Mouse (Mus musculus) liver, adult (tissue): ENCODE measurements around the gene Ube2cbp.

Experiments
- GATA4 ChIP-seq: IDR thresholded peaks from 2 replicates; pipeline ENCODE4 v1.6.1; 2014; ENCODE audit warnings: mild to moderate bottlenecking, low read length; ENCODE audit not compliant: insufficient replicate concordance

Gene Ube2cbp

DNA sequence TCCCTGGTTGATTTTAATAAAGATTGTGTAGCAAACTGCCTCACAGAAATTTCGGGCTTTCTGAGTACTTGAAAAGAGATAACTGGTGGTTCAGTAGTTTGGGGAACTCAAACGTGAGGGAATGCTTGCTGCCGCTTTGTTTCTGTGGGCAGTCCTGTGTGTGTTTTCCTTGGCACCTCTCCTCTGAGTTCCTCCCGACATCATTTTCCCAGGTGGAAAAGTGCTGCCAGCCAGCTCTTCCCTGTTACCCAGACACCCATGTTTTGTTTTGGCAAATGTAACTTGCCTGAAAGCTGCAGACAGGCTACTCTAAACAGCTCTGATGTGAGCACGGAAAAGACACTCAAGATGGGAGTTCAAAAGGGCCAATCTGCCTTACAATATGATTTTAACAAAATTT, 166.6 kb downstream of the Ube2cbp start:
- no peak for TF ChIP-seq GATA4

DNA sequence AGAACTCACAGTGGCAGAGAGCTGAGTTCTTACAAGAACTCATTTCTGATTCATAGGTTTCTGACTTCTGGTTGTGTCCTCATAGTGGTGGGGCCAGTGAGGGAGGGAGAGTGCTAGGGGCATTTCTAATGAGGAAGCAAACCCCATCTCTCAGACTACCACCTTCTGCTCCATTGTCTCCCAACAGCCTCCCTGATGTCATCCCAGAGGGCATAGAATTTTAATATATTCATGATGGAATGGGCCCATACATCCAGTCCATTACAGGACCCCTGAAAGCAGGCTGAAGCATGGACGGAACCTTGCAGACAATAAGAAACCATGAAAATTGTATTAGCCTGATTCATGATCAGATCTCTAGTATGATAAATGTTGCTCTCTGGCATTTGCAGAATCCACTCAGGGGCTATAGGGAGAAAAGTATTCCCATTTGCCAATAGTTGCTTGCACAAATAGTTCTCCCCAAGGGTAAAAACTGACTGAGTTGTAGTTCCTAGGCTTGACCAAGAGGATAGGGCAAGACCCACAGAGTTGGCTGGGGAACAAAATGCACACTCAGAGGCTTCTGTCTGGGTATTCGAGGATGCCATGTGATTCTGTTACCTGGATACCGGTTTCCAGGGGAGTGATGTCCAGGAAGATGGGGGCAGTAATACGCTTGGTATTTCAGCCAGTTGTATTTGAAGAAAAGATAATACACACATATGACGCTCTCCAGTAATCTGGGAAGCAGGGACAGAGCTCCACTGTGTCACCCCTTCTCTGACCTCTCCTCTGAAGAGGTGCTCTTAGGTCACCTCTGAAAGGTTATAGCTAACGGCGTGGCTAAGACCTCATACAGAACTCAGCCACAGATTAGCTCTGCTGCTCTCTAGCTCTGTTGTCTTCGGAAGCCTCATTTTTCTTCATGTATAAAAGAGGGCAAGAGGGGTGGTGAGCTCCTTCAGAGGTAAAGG, 167.8 kb downstream of the Ube2cbp start:
- no peak for TF ChIP-seq GATA4

DNA sequence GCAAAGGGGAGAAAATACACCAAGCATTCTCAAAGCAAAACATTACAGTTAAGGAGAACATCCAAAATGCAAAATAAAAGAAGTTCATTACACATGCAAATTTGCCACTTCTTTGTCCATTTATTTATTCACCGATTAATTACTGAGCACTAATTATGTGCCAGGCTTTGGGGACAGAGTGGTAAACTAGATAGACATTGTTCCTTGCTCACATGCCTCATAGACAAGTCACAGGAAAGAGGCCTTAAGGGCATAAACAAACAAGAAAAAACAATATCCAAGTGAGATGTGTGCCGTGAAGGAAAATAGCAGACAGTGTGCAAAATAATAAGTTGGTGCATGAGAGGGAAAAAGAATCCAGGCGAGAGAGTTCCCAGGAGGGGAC, 177.2 kb downstream of the Ube2cbp start:
- TF ChIP-seq GATA4: no peak

DNA sequence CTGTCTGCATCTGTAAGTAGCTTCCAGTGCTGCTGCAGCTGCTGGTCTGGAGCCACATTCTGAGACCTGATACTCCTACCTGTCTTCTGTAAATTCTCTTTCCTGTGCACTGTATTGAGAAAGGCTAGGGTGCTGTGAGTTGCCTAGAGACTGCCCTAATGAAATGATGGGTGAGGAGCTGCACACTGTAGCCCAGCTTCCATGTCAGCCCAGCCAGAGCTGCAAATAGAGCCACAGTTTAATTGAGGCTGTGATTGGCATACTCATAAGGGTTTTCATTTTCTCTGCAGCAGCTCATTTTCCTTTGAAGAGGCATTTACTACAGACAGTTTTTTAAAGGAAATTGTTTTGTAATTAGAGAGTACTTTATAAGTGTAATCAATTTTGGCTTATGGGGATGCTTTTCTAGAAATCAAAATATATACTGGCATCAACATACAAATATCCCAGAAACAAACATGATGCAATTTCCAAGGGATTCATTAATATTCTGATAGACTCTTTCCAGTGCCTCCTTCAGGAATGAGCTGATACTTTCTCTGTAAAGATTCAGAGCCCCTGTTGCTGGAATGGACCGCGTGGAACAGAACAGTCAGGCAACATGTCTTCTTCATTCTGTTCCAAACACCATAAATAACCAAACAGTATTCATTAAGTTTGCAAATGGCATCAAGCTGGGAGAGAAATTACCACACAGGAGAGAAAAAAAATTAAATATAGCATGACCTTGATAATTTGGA, 177.8 kb downstream of the Ube2cbp start:
- no peak for TF ChIP-seq GATA4

DNA sequence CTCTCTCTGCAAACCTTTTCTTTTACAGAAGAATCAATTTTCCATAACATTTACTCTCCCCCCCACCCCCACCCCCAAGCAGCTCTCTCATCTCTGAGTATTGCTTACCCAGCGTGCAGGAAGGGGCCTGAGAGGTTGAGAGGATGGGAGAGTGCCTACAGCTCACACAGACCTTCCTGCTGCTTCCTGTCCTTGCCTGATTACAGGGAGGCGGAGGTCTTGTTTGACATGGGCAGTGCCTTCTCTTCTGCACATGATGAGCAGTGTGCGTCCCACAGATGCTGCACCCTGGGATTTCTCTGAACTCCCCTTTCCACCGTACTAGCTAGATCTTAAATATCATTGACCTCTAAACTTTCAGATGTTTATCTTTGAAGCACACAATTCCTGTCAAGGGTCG, 182.2 kb downstream of the Ube2cbp start:
- peak; percentile 18; the same call in 1 of the 2 replicates for TF ChIP-seq GATA4

DNA sequence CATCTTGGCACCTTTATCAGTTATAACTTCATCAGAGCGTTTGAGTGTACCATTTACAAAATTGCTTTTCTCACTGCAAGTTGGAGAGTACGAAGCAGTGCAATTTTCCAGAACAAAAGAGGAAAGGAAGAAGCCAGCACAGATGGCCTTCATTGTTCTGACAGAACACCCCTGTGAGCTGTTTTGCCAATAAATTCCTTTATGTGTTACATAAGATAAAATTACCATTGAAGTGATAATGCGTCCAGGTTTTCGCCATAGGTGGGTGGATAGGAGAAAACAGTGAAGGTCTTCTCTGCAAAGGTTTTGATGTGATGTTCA, 183.6 kb downstream of the Ube2cbp start:
- TF ChIP-seq GATA4: no peak

DNA sequence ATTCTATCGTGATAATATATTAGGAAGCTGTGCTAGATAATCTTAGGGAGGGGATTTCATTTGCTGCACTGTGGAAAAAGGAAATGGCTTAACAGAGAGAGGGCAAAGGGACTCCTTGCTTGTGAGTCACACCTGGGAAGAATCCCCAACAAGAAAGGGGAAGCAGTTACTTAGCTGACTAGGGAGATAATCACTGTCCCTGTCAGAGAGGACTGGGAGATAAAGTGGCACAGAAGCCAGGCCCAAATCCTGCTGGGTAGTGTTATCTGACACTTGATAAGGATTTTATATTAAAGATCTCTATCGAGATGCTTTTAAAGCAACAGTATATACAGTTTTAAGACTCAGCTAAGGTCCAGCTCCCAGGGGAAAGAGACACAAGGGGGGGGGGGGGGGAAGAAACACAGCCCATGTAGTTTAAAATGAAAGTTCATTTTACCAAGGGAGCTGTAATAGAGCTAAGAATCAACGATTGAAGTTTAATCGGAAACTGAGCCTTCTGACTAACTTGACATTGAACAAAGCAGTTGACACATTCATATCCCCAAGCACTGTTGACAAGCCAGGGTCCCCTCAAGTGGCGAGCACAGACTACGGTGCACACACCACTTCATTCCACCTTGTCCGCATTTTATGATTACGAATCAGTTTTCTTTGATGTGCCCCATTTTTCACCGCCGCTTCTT, 184.1 kb downstream of the Ube2cbp start:
- TF ChIP-seq GATA4: no peak

DNA sequence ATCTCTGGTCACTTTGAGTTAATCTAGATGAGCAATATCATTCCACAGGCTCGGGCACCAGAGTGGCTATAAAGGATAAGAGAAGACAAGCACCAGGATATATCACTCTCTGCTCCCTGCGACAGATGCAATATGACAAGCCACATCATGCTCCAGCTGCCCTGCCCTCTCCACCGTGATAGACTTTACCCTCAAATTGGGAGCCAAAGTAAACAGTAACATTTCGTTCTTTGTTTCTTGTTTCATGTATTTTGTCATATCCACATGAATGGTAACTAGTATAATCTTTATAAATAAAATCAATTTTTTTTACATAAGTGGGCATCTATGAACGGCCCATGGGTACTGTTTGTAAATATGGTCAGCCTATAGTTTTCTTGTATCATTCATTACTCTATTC, 195.2 kb downstream of the Ube2cbp start:
- TF ChIP-seq GATA4: no peak

DNA sequence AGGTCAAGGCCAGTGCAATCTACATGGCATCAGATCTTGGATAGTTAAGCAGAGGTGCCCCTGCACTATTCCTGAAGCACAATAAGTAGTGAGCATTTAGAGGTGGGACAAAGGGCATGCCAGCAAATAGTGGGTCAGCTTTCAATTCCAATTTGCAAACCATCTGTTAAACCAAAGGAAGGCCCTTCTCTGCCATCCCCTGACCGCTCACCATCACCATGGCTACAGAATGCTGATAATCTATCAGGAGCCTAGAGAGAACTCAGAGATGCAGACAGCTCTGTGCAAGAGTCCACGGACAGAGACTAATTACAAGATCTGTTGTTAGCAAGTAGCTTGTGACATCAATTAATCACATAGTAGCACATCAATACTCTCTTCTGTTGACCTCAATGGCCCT, 198.1 kb downstream of the Ube2cbp start:
- no peak for TF ChIP-seq GATA4
